Mouse (Mus musculus) CD4-positive helper T cell, adult 2 months (primary cell): Measurements from ENCODE around the gene Syn3.
"Not testable (repeated sequence)": the region's sequence is repeated elsewhere in the genome, so short reads cannot be mapped to it uniquely, and the experiment has no call there.

Experiments used
- DNase-seq: peaks from one replicate; pipeline ENCODE4 v3.0.0-alpha.2; 2012; ENCODE audit warnings: low read depth, missing footprints, low spot score

Gene Syn3

GRCm38 (mm10) chr10:86056297-86056903 lies 442.3 kb downstream of the Syn3 start:
- no peak for DNase-seq

- DNase-seq = no peak
Measured at GRCm38 (mm10) chr10:86052818-86053522, 445.7 kb downstream of the Syn3 start.

- no peak for DNase-seq
Measured at GRCm38 (mm10) chr10:86050522-86050921, 448.2 kb downstream of the Syn3 start.

- no peak for DNase-seq
Measured at GRCm38 (mm10) chr10:86047786-86048185, 450.9 kb downstream of the Syn3 start.

- no peak for DNase-seq
Measured at GRCm38 (mm10) chr10:86046371-86046770, 452.3 kb downstream of the Syn3 start.

GRCm38 (mm10) chr10:86044066-86044465 lies 454.6 kb downstream of the Syn3 start:
- DNase-seq = no peak

GRCm38 (mm10) chr10:86043651-86044050 lies 455.0 kb downstream of the Syn3 start:
- no peak for DNase-seq

GRCm38 (mm10) chr10:86034007-86034728 lies 464.5 kb downstream of the Syn3 start:
- DNase-seq = no peak

GRCm38 (mm10) chr10:86032517-86032916 lies 466.2 kb downstream of the Syn3 start:
- DNase-seq = no peak

GRCm38 (mm10) chr10:86030743-86031142 lies 468.0 kb downstream of the Syn3 start:
- DNase-seq = no peak

GRCm38 (mm10) chr10:86026807-86027206 lies 471.9 kb downstream of the Syn3 start:
- DNase-seq = not testable (repeated sequence)

- no peak for DNase-seq
Measured at GRCm38 (mm10) chr10:86026354-86026753, 472.3 kb downstream of the Syn3 start.

GRCm38 (mm10) chr10:86025906-86026305 lies 472.8 kb downstream of the Syn3 start:
- no peak for DNase-seq

- no peak for DNase-seq
Measured at GRCm38 (mm10) chr10:86023149-86023548, 475.5 kb downstream of the Syn3 start.

GRCm38 (mm10) chr10:86022474-86022816 lies 476.3 kb downstream of the Syn3 start:
- DNase-seq = no peak

- DNase-seq = peak; percentile 91
Measured at GRCm38 (mm10) chr10:86021749-86022473, 476.8 kb downstream of the Syn3 start, which contains the start of gene Fbxo7. Fbxo7 (plus strand) TSS chr10:86021972.

- no peak for DNase-seq
Measured at GRCm38 (mm10) chr10:86021408-86021748, 477.3 kb downstream of the Syn3 start.

- DNase-seq = no peak
Measured at GRCm38 (mm10) chr10:86018813-86019212, 479.9 kb downstream of the Syn3 start.

GRCm38 (mm10) chr10:86017781-86018180 lies 480.9 kb downstream of the Syn3 start:
- DNase-seq = no peak

- DNase-seq = no peak
Measured at GRCm38 (mm10) chr10:86011781-86012180, 486.9 kb downstream of the Syn3 start, which contains the start of gene Bpifc. Bpifc (minus strand) TSS chr10:86011895.

GRCm38 (mm10) chr10:86011172-86011571 lies 487.5 kb downstream of the Syn3 start:
- DNase-seq = no peak

- no peak for DNase-seq
Measured at GRCm38 (mm10) chr10:86010636-86011035, 488.1 kb downstream of the Syn3 start.
